Mouse (Mus musculus) left cerebral cortex, adult 9 months (tissue): ENCODE results near the gene Efcab1.

Source experiments
- DNase-seq, 2 experiments: peaks; one replicate each; pipeline ENCODE4 v3.0.0; 2022; ENCODE audit warnings: low spot score in 2 of 2

The Efcab1 gene

GRCm38 (mm10) chr16:15014724-15015123, 108.3 kb downstream of the Efcab1 start:
- no peak for DNase-seq
